Mouse (Mus musculus) midbrain, embryonic 13.5 days (tissue): ENCODE results near the gene Gm10392. TPM values are rescaled to one million over a fixed set of nuclear protein-coding genes. Genes with fewer than 3 reads are reported as not detected.

Experiments used
- ATAC-seq: fragments of 200-750 bp; cut with Nextera tagmentation; 2 replicates; pipeline ENCODE4 v1.8.0; 2017; ENCODE audit warnings: mild to moderate bottlenecking, moderate TSS enrichment, moderate library complexity
- H3K27ac ChIP-seq: fragments of 300-500 bp; sonication (generic); 2 replicates; pipeline ENCODE4 v1.5.1; 2015; ENCODE audit warnings: inconsistent platforms, mild to moderate bottlenecking, moderate library complexity
- H3K27me3 ChIP-seq: fragments of 300-500 bp; sonication (generic); 2 replicates; pipeline ENCODE4 v1.6.1; 2015; ENCODE audit warnings: mild to moderate bottlenecking, inconsistent platforms
- H3K36me3 ChIP-seq: fragments of 300-500 bp; sonication (generic); 2 replicates; pipeline ENCODE4 v1.6.1; 2015; ENCODE audit warnings: mild to moderate bottlenecking, inconsistent platforms
- H3K4me1 ChIP-seq: fragments of 300-500 bp; sonication (generic); replicated peaks from 2 replicates; pipeline ENCODE4 v1.6.1; 2015; ENCODE audit warnings: inconsistent platforms
- H3K4me2 ChIP-seq: fragments of 300-500 bp; sonication (generic); replicated peaks from 2 replicates; pipeline ENCODE4 v1.6.1; 2015; ENCODE audit warnings: moderate library complexity, mild to moderate bottlenecking, inconsistent platforms
- H3K4me3 ChIP-seq: fragments of 300-500 bp; sonication (generic); replicated peaks from 2 replicates; pipeline ENCODE4 v1.5.1; 2015; ENCODE audit warnings: mild to moderate bottlenecking, inconsistent platforms
- H3K9ac ChIP-seq: fragments of 300-500 bp; sonication (generic); replicated peaks from 2 replicates; pipeline ENCODE4 v1.6.1; 2015; ENCODE audit warnings: mild to moderate bottlenecking, inconsistent platforms
- H3K9me3 ChIP-seq: fragments of 300-500 bp; sonication (generic); 2 replicates; pipeline ENCODE4 v1.6.1; 2016; ENCODE audit warnings: mild to moderate bottlenecking, inconsistent platforms
- WGBS: fragments of 180-500 bp; shearing (Covaris S2); methylation state at CpG from one replicate; pipeline ENCODE4 v1.1.7; 2015; 5-methylcytosine and 5-hydroxymethylcytosine counted together
- polyA plus RNA-seq: library from polyadenylated mRNA; unstranded; fragments of >200 nt; fragmentation: Nextera tagmentation; extraction: Ambion mirVana; gene quantifications from 2 replicates; pipeline ENCODE4 v1.2.1, GENCODE M21; 2015

The Gm10392 gene
- polyA plus RNA-seq, 1 experiment from 2014 or later: 0.12 TPM

DNA sequence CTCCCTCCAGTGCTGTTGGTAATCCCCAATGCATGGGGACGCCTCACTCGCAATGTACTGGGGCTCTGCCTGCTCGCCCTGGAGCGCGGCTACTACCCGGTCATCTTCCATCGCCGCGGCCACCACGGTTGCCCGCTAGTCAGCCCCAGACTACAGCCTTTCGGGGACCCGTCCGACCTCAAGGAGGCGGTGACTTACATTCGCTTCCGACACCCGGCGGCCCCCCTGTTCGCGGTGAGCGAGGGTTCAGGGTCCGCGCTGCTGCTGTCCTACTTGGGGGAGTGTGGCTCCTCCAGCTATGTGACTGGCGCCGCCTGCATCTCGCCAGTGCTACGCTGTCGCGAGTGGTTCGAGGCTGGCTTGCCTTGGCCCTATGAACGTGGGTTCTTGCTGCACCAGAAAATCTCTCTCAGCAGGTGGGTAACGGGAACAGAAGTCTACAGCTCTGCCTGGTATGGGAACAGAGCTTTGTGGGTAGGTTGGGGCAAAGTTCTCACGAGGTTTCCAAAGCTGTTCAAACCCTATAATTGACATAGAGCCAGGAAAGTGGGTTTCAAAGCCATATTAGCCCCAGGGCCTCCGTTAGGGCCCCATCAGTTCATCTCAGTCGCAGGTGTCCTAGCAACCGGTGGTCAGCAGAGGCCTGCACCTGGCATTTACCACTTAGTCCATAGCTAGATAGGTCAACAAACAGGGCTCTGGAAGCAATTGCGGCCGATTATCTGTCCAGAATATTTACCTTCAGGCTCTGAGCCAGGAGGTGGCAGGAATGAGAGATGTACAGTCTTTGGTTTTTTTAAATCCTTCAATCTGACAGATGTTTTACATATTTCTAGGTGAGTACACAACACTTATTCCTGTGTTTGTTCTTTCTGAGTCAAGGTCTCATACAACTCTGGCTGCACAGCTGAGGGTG is 3.1 kb downstream of the Gm10392 start, which contains the start of gene Trp53i13:
Gene Trp53i13 (minus strand): TSS at position 344 of the 916 bp plus-strand sequence.
- peak within 1 kb of the TSS; percentile 70 for H3K4me2 ChIP-seq
- no peaks in the 10 kb centered on the region for H3K36me3 ChIP-seq
- no peak within 1 kb of the TSS for H3K27ac ChIP-seq
- H3K4me3 ChIP-seq: peak within 1 kb of the TSS; percentile 44
- whole genome bisulfite sequencing: 7% methylated on average over 39 of the region's 39 CpGs
- ATAC-seq: peak; percentile 14; the same call in 1 of the 2 replicates
- H3K9me3 ChIP-seq: no peaks in the 10 kb centered on the region
- peaks cover 63% of the 10 kb centered on the region for H3K4me1 ChIP-seq
- H3K27me3 ChIP-seq: peaks cover 25% of the 10 kb centered on the region
- peak within 1 kb of the TSS; percentile 54 for H3K9ac ChIP-seq

DNA sequence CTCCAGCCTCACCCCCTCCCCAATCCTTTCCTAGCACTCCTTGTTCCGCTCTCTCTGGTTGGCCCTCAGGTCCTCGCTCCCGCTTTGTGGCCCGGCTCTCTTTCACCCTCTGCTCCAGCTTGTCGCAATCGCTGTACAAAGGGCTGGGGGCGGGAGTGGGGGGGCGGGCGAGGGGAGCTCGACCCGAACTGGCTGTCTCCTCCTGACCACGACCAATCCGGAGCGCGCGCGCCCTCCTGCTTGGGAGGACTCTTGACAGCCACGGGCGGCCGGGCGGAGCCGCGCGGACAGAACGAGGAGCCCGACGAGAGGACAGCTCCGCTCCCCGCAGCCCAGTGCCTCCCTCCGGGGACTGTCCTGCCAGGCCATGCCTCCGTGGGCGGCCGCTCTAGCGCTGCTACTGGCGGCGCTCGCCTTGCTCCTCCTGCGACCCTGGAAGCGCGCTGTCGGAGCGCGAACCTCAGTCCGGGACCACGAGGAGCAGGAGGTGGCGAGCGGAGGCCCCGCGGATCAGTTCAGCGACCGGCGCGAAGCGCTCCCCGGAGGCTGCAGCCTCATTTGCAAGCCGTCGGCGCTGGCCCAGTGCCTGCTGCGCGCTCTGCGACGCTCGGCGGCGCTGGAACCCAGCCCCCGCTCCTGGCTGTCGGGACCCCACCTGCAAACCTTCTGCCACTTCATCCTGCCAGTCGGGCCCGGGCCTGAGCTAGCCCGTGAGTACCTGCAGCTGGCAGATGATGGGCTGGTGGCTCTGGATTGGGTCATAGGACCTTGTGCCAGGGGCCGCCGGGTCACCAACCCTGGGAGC is 4.0 kb downstream of the Gm10392 start, which contains the start of gene Abhd15:
Gene Abhd15 (plus strand): TSS at position 290 of the 805 bp plus-strand sequence.
- Histone ChIP-seq H3K27me3 (peaks cover 25% of the 10 kb centered on the region), H3K4me1 (peaks cover 57% of the 10 kb centered on the region), H3K27ac (no peak within 1 kb of the TSS), H3K4me2 (peak within 1 kb of the TSS; percentile 70), H3K9ac (peak within 1 kb of the TSS; percentile 54), H3K9me3 (no peaks in the 10 kb centered on the region), H3K4me3 (peak within 1 kb of the TSS; percentile 44), H3K36me3 (no peaks in the 10 kb centered on the region)
- WGBS: under 1% methylated on average over 72 of the region's 72 CpGs
- peak; percentile 68 for ATAC-seq

DNA sequence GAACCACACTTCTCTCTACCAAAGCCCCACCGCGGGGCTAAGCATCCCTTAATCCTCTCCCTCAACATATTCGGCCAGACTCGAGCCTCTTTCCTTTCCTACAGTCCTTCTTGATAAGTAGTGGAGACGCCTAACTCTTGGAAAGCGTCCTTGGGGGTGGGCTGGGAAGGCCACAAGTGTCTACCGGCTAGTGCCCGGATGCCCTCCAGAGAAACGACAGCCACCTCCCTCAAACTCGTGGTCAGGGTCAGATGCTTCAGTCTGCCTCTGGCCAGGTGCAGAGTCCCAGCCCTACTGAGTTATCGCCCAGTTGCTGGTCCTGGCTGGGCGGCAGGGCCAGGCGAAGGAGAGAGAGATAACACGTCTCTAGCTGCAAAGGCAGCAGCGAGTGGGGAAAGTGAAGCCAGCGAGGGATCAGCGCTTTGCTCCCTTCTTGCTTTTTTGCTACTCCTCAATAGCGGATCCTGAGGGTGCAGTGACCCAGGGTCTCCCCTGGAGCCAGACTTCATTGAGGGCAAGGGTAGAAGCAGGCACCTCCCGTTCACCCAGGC is 4.6 kb downstream of the Gm10392 start:
- peak overlapping the region; percentile 54 for H3K9ac ChIP-seq
- H3K4me1 ChIP-seq: peaks cover 53% of the 10 kb centered on the region
- H3K9me3 ChIP-seq: no peaks in the 10 kb centered on the region
- 5% methylated on average over 19 of the region's 19 CpGs for WGBS
- no peak for ATAC-seq
- H3K4me3 ChIP-seq: peak overlapping the region; percentile 44
- H3K27me3 ChIP-seq: peaks cover 25% of the 10 kb centered on the region
- no peak overlapping the region for H3K27ac ChIP-seq
- peak overlapping the region; percentile 70 for H3K4me2 ChIP-seq
- H3K36me3 ChIP-seq: no peaks in the 10 kb centered on the region

DNA sequence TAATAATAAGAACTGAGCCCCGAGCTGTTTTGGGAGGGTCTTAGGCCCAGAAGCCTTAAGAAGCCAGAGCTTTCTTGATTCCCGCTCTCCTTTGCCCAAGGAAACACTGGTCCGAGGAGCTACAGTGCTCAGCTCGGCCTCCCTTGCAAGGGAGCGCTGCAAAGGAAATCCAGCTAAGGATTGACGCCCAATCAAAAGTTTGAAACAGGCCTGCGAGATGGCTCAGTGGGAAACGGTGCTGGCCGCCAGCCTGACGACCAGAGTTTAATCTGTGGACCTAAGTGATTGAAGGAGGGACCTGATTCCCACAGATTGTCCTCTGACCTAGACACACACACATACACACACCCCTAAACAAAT is 5.2 kb downstream of the Gm10392 start:
- H3K4me2 ChIP-seq: peak overlapping the region; percentile 96
- H3K27ac ChIP-seq: no peak overlapping the region
- peaks cover 25% of the 10 kb centered on the region for H3K27me3 ChIP-seq
- no peaks in the 10 kb centered on the region for H3K9me3 ChIP-seq
- 9% methylated on average over 10 of the region's 10 CpGs for WGBS
- no peak for ATAC-seq
- H3K9ac ChIP-seq: no peak overlapping the region
- H3K36me3 ChIP-seq: no peaks in the 10 kb centered on the region
- peak overlapping the region; percentile 64 for H3K4me3 ChIP-seq
- peaks cover 49% of the 10 kb centered on the region for H3K4me1 ChIP-seq

DNA sequence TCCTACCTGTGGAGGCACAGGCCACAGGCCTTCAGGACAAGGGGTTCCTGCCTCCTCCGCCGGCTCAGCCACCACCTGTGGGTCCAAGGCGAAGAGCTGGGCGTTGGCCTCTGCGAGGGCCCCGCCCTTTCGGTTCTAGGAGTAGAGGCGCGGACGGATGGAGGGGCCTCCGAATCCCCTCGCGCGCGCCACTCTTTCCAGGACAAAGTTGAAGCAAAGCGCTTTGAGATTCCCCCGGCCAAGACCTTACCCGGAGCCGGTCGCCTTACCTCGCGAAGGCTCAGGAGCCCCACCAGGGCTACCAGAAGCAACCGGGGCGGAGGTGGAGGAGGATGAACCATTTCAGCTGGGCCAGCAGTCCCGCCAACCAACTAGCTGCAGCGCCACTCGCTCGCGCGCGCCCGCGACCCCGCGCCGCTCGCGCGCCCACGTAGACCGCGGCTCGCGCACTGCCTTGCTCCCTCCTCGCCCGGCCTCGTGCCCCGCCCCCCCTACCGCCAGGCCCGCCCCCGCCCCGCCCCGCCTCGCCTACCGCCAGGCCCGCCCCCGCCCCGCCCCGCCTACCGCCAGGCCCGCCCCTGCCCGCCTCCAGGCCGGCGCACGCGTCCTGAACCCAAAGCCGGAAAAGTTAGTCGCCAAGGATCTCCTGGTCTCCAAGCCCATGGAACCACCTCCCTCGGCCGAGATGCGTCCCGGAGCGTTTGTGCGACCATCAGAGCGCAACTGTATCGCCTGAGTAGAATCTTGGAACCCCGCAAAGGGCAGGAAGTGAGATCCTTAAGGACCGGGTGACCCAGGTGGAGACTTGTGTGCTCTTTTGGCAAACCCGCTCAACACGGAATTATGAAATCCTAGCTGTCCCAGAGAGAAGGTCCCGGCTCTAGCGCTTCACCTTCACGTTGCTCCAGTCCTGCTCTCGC is 5.8 kb downstream of the Gm10392 start:
- Histone ChIP-seq H3K4me1 (peaks cover 54% of the 10 kb centered on the region), H3K27ac (no peak overlapping the region), H3K4me2 (peak overlapping the region; percentile 96), H3K4me3 (peak overlapping the region; percentile 64), H3K9ac (peak overlapping the region; percentile 69), H3K9me3 (no peaks in the 10 kb centered on the region), H3K27me3 (peaks cover 25% of the 10 kb centered on the region), H3K36me3 (no peaks in the 10 kb centered on the region)
- ATAC-seq: peak; percentile 53
- WGBS: under 1% methylated on average over 52 of the region's 84 CpGs

DNA sequence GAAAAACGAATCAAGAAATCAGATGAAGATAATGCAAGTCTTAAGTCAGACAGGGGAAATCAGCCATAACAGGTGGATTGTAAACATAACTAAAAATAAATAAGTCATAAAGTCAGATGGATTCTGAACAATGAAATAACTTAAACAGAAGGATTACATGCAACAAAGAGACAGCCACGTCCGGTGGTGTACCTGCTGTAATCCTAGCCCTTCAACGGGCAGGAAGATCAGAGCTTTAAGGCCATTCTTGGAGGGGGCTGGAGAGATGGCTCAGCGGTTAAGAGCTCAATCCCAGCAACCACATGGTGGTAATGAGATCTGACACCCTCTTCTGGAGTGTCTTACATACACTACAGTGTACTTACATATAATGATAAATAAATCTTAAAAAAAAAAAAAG is 7.7 kb downstream of the Gm10392 start:
- Histone ChIP-seq H3K4me3 (no peak overlapping the region), H3K9me3 (no peaks in the 10 kb centered on the region), H3K27me3 (peaks cover 20% of the 10 kb centered on the region), H3K36me3 (peaks cover 16% of the 10 kb centered on the region), H3K4me1 (peaks cover 46% of the 10 kb centered on the region), H3K4me2 (no peak overlapping the region), H3K9ac (no peak overlapping the region), H3K27ac (no peak overlapping the region)
- 79% methylated on average over 5 of the region's 5 CpGs for WGBS
- ATAC-seq: no peak

DNA sequence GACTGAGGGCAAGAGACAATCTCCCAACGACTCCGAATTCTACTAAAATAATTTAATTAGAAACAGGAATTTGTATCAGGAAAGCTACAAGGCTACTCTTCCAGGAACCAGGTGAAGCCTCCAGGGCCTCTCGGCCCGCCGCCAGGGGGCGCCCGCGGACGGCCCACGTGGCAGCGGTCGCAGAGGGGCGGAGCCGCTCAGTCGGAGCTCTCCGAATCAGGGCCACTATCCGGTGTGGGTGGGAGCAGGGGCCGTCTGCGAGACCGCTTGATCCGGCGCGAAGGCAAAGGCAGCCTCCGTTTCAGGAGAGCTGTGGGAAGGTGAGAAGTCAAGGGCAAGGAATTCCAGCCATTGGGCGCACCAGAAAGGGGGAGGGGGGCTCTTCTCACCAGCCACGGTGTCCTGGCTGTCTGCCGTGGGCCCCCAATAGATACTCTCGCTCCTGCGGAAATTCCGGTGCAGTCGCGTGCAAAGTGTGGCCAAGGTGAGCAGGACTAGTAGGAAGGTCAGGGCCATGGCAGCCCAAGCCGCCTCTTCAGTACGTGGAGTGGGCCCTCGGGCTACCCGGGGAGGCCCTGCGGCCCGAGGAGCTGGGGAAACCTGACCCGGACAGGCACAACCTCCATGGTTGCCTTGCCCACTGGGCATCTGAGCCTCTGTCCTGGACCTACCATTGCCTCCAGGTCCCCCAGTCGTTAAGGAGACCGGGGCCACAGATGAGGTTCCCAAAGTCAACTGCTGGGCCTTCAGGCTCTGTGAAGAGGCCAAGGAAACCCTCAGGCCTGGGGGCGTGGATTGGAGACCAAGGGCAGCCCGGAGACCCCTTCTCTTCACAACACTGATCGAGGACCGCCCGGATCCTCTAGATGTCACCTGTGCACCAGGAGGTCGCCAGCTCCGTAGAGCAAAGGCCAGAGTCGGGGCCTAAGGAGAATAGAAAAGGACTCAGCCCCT is 10.7 kb downstream of the Gm10392 start:
- H3K4me2 ChIP-seq: peak overlapping the region; percentile 61
- H3K9ac ChIP-seq: peak overlapping the region; percentile 60
- no peak overlapping the region for H3K27ac ChIP-seq
- no peaks in the 10 kb centered on the region for H3K27me3 ChIP-seq
- peak; percentile 67 for ATAC-seq
- WGBS: 24% methylated on average over 49 of the region's 49 CpGs
- H3K36me3 ChIP-seq: peaks cover 46% of the 10 kb centered on the region
- peak overlapping the region; percentile 28 for H3K4me3 ChIP-seq
- H3K4me1 ChIP-seq: peaks cover 16% of the 10 kb centered on the region
- H3K9me3 ChIP-seq: no peaks in the 10 kb centered on the region

DNA sequence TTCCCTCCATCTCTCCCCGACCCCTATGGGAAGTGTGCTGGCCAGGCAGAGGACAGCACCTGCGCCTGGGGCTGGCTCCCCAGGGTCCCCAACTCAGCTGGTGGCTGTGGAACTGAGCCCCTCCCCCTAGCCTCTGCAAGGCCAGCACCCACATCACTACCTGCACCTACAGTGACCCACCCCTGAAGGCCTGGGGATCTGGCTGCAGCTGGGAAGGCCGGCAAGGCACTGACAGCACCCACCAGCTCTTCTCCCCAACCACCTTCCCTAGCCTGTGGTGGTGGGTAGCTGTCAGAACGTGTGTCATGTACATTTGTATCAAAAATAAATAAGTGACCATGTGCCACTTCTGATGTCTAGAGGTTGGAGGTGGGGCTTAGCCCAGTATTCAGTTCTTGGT is 11.6 kb downstream of the Gm10392 start:
- Histone ChIP-seq H3K36me3 (peaks cover 55% of the 10 kb centered on the region), H3K9me3 (no peaks in the 10 kb centered on the region), H3K4me1 (peaks cover 10% of the 10 kb centered on the region), H3K9ac (no peak overlapping the region), H3K27me3 (no peaks in the 10 kb centered on the region), H3K4me3 (no peak overlapping the region), H3K27ac (no peak overlapping the region), H3K4me2 (0 out of 2 replicates have a peak overlapping the region, but pooled peaks have one; percentile 61)
- WGBS: 73% methylated on average over 4 of the region's 4 CpGs
- ATAC-seq: peak; percentile 10; the same call in 1 of the 2 replicates

DNA sequence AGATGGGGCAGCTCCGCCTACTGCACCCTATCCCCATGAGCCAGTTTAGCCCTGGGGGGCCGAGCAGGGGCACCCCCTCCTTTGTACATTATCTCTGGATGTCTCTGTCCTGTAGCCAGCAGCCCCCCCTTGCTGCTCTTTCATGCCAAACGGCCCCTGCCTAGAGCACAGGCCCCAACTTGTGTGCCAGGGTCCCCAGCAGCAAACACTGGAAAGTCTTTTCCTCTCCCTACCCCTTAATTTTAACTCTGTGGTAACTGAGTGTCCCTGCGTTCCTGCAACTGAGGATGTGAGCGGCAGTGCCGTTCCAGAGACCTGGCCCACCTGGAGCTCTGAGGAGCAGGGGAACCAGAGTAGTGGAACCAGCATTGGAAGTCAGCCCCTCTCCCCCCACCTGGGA is 12.1 kb downstream of the Gm10392 start:
- Histone ChIP-seq H3K27me3 (no peaks in the 10 kb centered on the region), H3K27ac (no peak overlapping the region), H3K36me3 (peaks cover 55% of the 10 kb centered on the region), H3K4me1 (peaks cover 7% of the 10 kb centered on the region), H3K4me2 (no peak overlapping the region), H3K9ac (no peak overlapping the region), H3K4me3 (no peak overlapping the region), H3K9me3 (no peaks in the 10 kb centered on the region)
- no peak for ATAC-seq
- WGBS: 85% methylated on average over 6 of the region's 6 CpGs

DNA sequence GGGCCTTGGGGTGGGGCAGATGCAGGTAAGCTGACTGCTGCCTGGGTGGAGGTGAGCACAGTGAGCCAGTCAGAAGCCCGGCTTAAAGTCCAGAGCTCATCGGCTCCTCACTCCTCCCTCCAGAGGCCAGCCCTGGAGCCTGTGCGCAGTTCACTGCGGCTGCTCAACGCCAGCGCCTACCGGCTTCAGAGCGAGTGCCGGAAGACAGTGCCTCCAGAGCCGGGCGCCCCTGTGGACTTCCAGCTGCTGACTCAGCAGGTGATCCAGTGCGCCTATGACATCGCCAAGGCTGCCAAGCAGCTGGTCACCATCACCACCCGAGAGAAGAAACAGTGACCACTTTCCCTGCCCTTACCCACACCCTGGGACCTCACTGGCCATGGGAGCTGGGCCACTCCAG is 12.7 kb downstream of the Gm10392 start:
- H3K27ac ChIP-seq: no peak overlapping the region
- H3K36me3 ChIP-seq: peaks cover 55% of the 10 kb centered on the region
- no peaks in the 10 kb centered on the region for H3K9me3 ChIP-seq
- H3K4me3 ChIP-seq: no peak overlapping the region
- H3K27me3 ChIP-seq: no peaks in the 10 kb centered on the region
- H3K9ac ChIP-seq: no peak overlapping the region
- 92% methylated on average over 14 of the region's 14 CpGs for WGBS
- peaks cover 7% of the 10 kb centered on the region for H3K4me1 ChIP-seq
- no peak for ATAC-seq
- no peak overlapping the region for H3K4me2 ChIP-seq
